Mouse (Mus musculus): ENCODE results near the gene Cdca5. TPM values are rescaled to one million over a fixed set of nuclear protein-coding genes. Genes with fewer than 3 reads are reported as not detected.
A peak's percentile ranks its signal among the peaks of the same experiment; 100 is the strongest.
"Not testable (repeated sequence)": the region's sequence is repeated elsewhere in the genome, so short reads cannot be mapped to it uniquely, and the experiment has no call there.

Cdca5 gene
- total RNA-seq (2018; cell fraction: chromatin; rRNA removed) = 1 to 10 TPM in 24 of 26 experiments, under 1 TPM in 2; 0.62 to 7.5 (median 2.5) TPM
- 1 to 10 TPM in 25 of 26 experiments, under 1 TPM in 1; 0.81 to 3.6 (median 2.3) TPM for total RNA-seq (2018; cell fraction: cytosol; rRNA removed)
- total RNA-seq (2018; cell fraction: nucleus; rRNA removed) = 1 to 10 TPM in 25 of 26 experiments, under 1 TPM in 1; 0.96 to 9.9 (median 2.5) TPM
- 1.4 to 7.1 TPM (median 2.5 TPM) in 3 replicates for polyA plus RNA-seq (2018)

DNA sequence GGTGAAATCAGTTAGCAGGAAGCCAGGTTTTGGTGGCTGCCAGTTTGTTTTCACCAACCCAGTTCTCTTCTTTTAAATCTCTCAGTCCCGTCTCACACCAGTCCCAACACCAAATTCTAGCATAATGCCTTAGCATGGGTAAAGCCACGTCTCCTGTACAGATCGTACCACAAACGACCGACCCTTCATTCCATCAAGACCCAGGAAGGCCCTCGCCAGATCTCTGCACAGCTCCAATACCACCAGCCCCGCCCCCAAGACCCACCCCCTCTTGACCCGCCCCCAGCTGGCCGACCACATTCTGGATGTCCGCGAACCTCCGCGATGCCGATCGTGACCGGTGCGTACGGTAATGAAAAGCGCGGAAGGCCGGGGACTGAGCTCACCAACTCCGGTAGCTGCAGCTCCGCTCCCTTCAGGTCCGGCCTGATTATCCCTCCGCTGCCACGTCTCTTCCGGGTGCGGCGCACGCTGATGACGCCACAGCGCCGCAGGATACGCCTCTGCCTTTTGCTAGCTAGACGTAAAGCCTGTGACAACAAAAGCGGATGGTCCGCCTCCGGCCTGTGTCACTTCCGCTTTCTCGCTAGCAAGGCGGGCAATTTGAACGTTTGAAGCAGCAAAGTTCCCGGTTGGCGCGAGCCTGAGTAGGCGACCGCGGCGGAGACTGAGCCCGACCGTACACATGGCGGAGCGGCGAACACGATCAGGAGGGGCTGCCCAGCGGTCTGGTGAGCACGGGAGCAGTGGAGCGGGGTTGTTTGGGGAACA, at the start of gene Cdca5, which contains the start of gene Zfpl1:
Cdca5 (plus strand) TSS at position 506 of the 771 bp plus-strand sequence.
Zfpl1 (minus strand) TSS at position 479 of the 771 bp plus-strand sequence.
- Histone ChIP-seq H3K4me3 (ENCODE audit: inconsistent target) (peak within 1 kb of the TSS; percentile 96), H3K36me3 (ENCODE audit: inconsistent target) (peaks cover 26% of the 10 kb centered on the region), H3K79me2 (ENCODE audit: inconsistent target) (peaks cover 73% of the 10 kb centered on the region), H3K27ac (peak within 1 kb of the TSS; percentile 64)
- WGBS (ENCODE audit: missing documents) = under 1% methylated on average over 52 of the region's 58 CpGs

- 37% methylated on average over 9 of the region's 9 CpGs for WGBS (ENCODE audit: missing documents)
- H3K27ac ChIP-seq = no peak overlapping the region
- H3K4me3 ChIP-seq (ENCODE audit: inconsistent target) = no peak overlapping the region
- no peaks in the 10 kb centered on the region for H3K79me2 ChIP-seq (ENCODE audit: inconsistent target)
- H3K36me3 ChIP-seq (ENCODE audit: inconsistent target) = no peaks in the 10 kb centered on the region
Measured at GRCm38 (mm10) chr19:6035966-6036585, 48.7 kb upstream of the Cdca5 start.

DNA sequence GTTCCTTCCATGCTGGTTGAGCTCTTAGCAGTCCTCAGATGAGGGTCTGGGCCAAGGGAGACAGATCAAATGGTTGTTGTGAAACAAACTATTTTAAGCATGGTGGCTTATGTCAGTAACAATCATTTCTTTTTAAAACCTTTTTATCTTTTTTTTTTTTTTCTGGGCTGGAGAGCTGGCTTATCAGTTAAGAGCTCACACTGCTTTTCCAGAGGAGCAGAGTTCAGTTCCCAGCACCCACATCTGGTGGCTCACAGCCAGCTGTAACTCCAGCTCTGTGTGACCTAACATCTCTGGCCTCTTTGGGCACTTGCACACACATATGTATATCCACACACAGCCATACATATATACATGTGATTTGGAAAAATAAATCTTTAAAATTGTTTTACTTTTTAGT, 47.1 kb upstream of the Cdca5 start:
- H3K36me3 ChIP-seq (ENCODE audit: inconsistent target) = no peaks in the 10 kb centered on the region
- H3K4me3 ChIP-seq (ENCODE audit: inconsistent target) = no peak overlapping the region
- H3K27ac ChIP-seq = no peak overlapping the region
- no peaks in the 10 kb centered on the region for H3K79me2 ChIP-seq (ENCODE audit: inconsistent target)

DNA sequence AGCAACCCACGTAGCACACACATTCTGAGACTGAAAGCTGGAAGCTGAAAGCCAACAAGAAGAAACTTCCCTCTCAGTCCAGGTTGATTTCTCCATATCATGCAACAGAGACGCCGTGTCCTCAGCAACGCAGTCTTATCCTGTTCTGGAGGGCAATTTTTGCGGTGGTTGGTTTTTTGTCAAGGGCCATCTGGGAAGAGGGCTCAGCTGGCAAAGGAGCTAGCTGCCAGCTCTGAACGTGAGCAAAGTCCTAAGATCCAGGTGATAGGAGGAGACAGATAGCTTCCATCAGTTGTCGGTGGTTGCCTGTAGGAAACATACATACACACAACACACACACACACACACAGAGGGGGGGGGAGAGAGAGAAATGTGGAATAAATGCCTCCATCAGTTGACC, 46.5 kb upstream of the Cdca5 start:
- Histone ChIP-seq H3K79me2 (ENCODE audit: inconsistent target) (no peaks in the 10 kb centered on the region), H3K27ac (no peak overlapping the region), H3K36me3 (ENCODE audit: inconsistent target) (no peaks in the 10 kb centered on the region), H3K4me3 (ENCODE audit: inconsistent target) (no peak overlapping the region)
- WGBS (ENCODE audit: missing documents) = 68% methylated on average over 7 of the region's 7 CpGs

DNA sequence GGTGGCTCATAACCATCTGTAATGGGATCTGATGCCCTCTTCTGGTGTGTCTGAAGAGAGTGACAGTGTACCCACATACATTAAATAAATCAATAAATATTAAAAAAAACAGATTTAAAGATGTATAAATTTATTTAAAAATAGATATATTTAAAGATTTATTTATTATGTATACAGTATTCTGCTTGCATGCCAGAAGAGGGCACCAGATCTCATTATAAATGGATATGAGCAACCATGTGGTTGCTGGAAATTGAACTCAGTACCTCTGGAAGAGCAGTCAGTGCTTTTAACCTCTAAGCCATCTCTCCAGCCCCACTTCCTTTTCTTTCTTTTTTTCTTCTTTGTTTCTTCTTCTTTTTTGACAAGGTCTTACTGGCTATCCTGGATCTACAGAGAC, 44.8 kb upstream of the Cdca5 start:
- Histone ChIP-seq H3K36me3 (ENCODE audit: inconsistent target) (no peaks in the 10 kb centered on the region), H3K27ac (no peak overlapping the region), H3K4me3 (ENCODE audit: inconsistent target) (no peak overlapping the region), H3K79me2 (ENCODE audit: inconsistent target) (peaks cover 2% of the 10 kb centered on the region; the same call in 1 of the 2 replicates)

DNA sequence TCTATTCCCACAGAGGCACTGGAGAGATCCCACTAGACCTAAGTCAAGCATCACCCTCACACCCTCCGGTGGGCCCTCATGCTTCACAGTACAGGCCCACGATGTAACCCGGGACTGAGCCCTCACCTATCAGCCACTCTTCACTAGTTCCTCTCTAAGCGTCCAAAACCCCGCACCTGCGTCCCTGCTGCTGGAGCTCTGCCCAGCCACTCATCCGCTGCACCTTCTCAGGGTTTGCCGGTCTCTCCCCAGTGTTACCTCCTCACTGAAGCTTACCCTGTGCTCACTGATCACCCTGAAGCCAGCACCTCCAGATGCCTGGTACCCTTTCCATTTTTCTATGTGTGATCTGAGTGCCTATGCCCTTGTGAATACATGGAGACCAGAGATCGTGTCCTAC, 42.5 kb upstream of the Cdca5 start:
- no peak overlapping the region for H3K4me3 ChIP-seq (ENCODE audit: inconsistent target)
- no peak overlapping the region for H3K27ac ChIP-seq
- 92% methylated on average over 9 of the region's 9 CpGs for WGBS (ENCODE audit: missing documents)
- no peaks in the 10 kb centered on the region for H3K36me3 ChIP-seq (ENCODE audit: inconsistent target)
- peaks cover 13% of the 10 kb centered on the region for H3K79me2 ChIP-seq (ENCODE audit: inconsistent target)

- WGBS (ENCODE audit: missing documents) = 20% methylated on average over 3 of the region's 4 CpGs
- H3K4me3 ChIP-seq (ENCODE audit: inconsistent target); H3K36me3 ChIP-seq (ENCODE audit: inconsistent target); H3K27ac ChIP-seq: not testable (repeated sequence)
- peaks cover 31% of the 10 kb centered on the region for H3K79me2 ChIP-seq (ENCODE audit: inconsistent target)
Measured at GRCm38 (mm10) chr19:6044102-6044501, 40.7 kb upstream of the Cdca5 start.

- H3K79me2 ChIP-seq (ENCODE audit: inconsistent target) = peaks cover 47% of the 10 kb centered on the region
- 12% methylated on average over 18 of the region's 20 CpGs for WGBS (ENCODE audit: missing documents)
- H3K4me3 ChIP-seq (ENCODE audit: inconsistent target) = peak overlapping the region; percentile 91
- H3K36me3 ChIP-seq (ENCODE audit: inconsistent target) = peaks cover 23% of the 10 kb centered on the region
- peak overlapping the region; percentile 93 for H3K27ac ChIP-seq
Measured at GRCm38 (mm10) chr19:6045366-6046293, 39.2 kb upstream of the Cdca5 start.

DNA sequence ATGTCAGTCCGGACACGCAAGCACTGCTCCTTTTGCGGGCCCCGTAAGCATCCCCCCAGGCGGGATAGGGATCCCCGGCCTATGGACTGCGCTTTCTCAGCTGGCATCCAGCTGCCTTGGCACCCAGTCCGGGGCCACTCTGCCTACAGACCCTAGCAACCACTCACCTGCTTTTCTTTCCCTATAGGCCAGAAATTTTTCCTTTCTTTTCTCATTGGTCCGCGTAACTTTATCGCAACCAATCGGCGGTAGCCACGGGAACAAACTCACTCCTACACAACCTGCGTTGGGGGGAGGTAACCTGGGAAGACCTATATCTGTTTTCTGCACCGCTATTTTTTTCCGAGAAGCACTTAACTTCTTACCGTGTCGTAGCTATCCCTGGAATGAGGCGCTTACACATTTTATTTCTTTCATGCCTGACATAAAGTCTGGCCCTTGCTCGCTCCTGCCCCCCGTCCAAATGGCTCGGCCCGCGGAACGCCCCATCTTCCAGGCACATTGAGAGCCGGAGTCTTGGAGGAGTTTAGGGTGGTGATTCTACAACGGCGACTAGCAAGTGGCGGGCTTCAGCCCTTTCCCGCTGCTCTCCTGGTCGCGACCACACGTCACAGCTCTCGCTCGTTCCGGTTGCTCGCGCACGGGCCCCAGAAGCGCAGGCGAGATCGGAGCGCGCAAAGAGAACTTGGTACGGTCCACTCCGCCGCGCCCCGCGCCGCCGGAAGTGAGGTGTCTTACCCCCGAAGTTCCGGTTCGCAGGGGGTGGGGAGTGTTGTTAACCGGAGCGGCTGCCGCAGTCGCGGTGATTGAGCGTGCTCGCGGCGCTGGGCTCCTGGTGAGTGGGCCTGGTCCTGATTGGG, 38.3 kb upstream of the Cdca5 start, which contains the start of gene Syvn1:
Syvn1 (plus strand) TSS at position 283 of the 860 bp plus-strand sequence.
- Histone ChIP-seq H3K27ac (peak within 1 kb of the TSS; percentile 93), H3K79me2 (ENCODE audit: inconsistent target) (peaks cover 56% of the 10 kb centered on the region), H3K4me3 (ENCODE audit: inconsistent target) (peak within 1 kb of the TSS; percentile 91), H3K36me3 (ENCODE audit: inconsistent target) (peaks cover 32% of the 10 kb centered on the region)
- under 1% methylated on average over 59 of the region's 65 CpGs for WGBS (ENCODE audit: missing documents)

GRCm38 (mm10) chr19:6047154-6047898, 37.5 kb upstream of the Cdca5 start:
- Histone ChIP-seq H3K79me2 (ENCODE audit: inconsistent target) (peaks cover 64% of the 10 kb centered on the region), H3K27ac (peak overlapping the region; percentile 93; the same call in 1 of the 2 replicates), H3K4me3 (ENCODE audit: inconsistent target) (peak overlapping the region; percentile 91), H3K36me3 (ENCODE audit: inconsistent target) (peaks cover 40% of the 10 kb centered on the region)
- WGBS (ENCODE audit: missing documents) = 2% methylated on average over 44 of the region's 44 CpGs

DNA sequence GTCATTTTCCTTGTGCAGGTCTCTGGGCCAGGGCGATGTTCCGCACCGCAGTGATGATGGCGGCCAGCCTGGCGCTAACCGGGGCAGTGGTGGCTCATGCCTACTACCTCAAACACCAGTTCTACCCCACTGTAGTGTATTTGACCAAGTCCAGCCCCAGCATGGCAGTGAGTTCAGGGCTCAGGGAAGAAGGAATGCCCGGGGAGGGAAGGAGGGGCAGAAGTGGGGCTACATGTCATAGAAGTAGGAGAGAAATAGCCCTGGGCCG, 37.0 kb upstream of the Cdca5 start:
- H3K4me3 ChIP-seq (ENCODE audit: inconsistent target) = peak overlapping the region; percentile 91
- peaks cover 69% of the 10 kb centered on the region for H3K79me2 ChIP-seq (ENCODE audit: inconsistent target)
- WGBS (ENCODE audit: missing documents) = 89% methylated on average over 6 of the region's 8 CpGs
- no peak overlapping the region for H3K27ac ChIP-seq
- H3K36me3 ChIP-seq (ENCODE audit: inconsistent target) = peaks cover 45% of the 10 kb centered on the region

GRCm38 (mm10) chr19:6048681-6049410, 35.9 kb upstream of the Cdca5 start:
- WGBS (ENCODE audit: missing documents) = 91% methylated on average over 11 of the region's 11 CpGs
- Histone ChIP-seq H3K27ac (no peak overlapping the region), H3K36me3 (ENCODE audit: inconsistent target) (peaks cover 55% of the 10 kb centered on the region), H3K79me2 (ENCODE audit: inconsistent target) (peaks cover 76% of the 10 kb centered on the region), H3K4me3 (ENCODE audit: inconsistent target) (no peak overlapping the region)

DNA sequence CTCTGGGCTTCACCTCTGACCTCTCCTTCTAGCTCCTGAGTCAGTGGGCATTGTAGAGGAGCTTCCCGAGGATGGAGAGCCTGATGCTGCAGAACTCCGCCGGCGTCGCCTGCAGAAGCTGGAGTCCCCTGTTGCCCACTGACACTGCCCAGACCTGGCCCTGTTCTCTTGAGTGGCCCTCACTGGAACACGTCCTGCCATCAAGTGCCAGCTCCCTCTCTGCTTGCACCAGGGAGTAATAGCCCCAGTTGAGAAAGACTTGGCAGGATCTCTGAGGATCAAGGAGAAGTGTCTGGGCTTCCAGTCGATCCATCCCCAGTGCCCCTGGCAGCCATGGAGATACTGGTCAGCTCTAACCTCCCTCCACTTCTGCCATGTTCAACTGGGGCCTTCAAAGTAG, 32.3 kb upstream of the Cdca5 start:
- whole genome bisulfite sequencing (ENCODE audit: missing documents) = 95% methylated on average over 7 of the region's 7 CpGs
- Histone ChIP-seq H3K27ac (no peak overlapping the region), H3K79me2 (ENCODE audit: inconsistent target) (peaks cover 91% of the 10 kb centered on the region), H3K4me3 (ENCODE audit: inconsistent target) (no peak overlapping the region), H3K36me3 (ENCODE audit: inconsistent target) (peaks cover 74% of the 10 kb centered on the region)
